ENCODE assay signal across 8 mouse cellular contexts in the genomic region with DNA sequence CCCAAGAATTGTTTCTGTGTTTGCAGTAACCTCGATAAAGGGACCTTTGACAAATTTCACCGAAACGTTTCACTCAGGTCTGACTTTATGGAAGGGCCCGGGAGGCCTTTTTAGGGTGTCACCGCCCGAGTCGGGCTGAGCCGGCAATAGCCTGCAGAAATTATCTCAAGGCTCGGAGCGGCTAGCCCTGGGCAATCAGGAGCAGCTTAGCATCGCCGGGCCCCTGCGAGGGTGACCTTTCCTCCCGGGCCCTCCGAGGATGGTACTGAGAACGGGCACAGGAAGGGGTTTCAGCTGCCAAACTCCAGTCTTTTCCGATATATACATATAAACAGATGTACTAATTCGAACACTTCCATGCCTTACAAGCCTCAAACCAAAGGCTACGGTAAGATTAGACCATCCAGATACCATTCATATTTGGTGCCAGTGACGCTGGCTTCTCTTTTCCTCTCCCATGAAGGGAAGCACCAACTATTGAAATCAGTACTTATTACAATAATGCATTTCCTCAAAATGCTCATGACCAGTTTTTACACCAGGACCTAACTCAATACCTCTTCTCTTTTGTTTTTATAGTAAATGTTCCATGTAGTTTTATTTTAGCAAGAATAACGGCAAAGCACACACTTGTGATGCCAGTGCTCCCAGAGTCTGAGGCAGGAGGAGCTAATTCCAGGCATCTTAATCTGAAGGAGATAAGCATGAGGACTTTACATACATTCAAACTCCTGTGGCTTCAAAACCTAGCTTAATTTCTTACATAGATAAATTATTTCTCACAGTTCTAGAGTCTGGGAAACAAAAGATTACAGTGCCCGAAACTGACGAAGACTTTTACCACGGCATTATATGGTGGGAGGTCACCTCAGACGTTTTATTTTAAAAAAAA. TPM values are rescaled to one million over a fixed set of nuclear protein-coding genes. Genes with fewer than 3 reads are reported as not detected.
DNase-seq lines count a peak whose midpoint lies in the region; ATAC-seq and TF ChIP-seq lines count a peak whose summit lies in the region.

No protein-coding gene starts in this region.

- peak overlapping the region; percentile 76 for H3K27ac ChIP-seq in forebrain, embryonic 13.5 days
- H3K27ac ChIP-seq in hindbrain, embryonic 12.5 days, result peak overlapping the region; percentile 87
- peak overlapping the region; percentile 92 for H3K27ac ChIP-seq in liver, embryonic 13.5 days
- H3K27ac ChIP-seq in olfactory bulb, adult 2 months (ENCODE audit: insufficient read depth, low read depth, low read length), result peak overlapping the region; percentile 79

- peak overlapping the region; percentile 72 for H3K4me2 ChIP-seq in forebrain, embryonic 13.5 days
- H3K4me2 ChIP-seq in hindbrain, embryonic 12.5 days (replicated peaks), result peak overlapping the region; percentile 72
- peak overlapping the region; percentile 80 for H3K4me2 ChIP-seq in liver, embryonic 13.5 days

- no peaks in the 10 kb centered on the region for H3K27me3 ChIP-seq in forebrain, embryonic 13.5 days
- H3K27me3 ChIP-seq in hindbrain, embryonic 12.5 days, result no peaks in the 10 kb centered on the region
- H3K27me3 ChIP-seq in liver, embryonic 13.5 days, result no peaks in the 10 kb centered on the region

- TF ChIP-seq POLR2A in olfactory bulb, adult 2 months (IDR thresholded peaks at IDR 0.05; ENCODE audit: insufficient read depth, low read depth, low read length), result no peak

- no peaks in the 10 kb centered on the region for H3K9me3 ChIP-seq in forebrain, embryonic 13.5 days (replicated peaks)
- no peaks in the 10 kb centered on the region for H3K9me3 ChIP-seq in hindbrain, embryonic 12.5 days (replicated peaks)
- H3K9me3 ChIP-seq in liver, embryonic 13.5 days (replicated peaks), result no peaks in the 10 kb centered on the region

- peaks cover 23% of the 10 kb centered on the region for H3K4me1 ChIP-seq in forebrain, embryonic 13.5 days
- peaks cover 14% of the 10 kb centered on the region for H3K4me1 ChIP-seq in hindbrain, embryonic 12.5 days
- H3K4me1 ChIP-seq in liver, embryonic 13.5 days (replicated peaks), result peaks cover 24% of the 10 kb centered on the region
- no peaks in the 10 kb centered on the region for H3K4me1 ChIP-seq in olfactory bulb, adult 2 months (ENCODE audit: control insufficient read depth, insufficient read depth, low read length)

- H3K9ac ChIP-seq in forebrain, embryonic 13.5 days, result peak overlapping the region; percentile 85
- peak overlapping the region; percentile 83 for H3K9ac ChIP-seq in hindbrain, embryonic 12.5 days
- peak overlapping the region; percentile 77 for H3K9ac ChIP-seq in liver, embryonic 13.5 days

- TF ChIP-seq CTCF in olfactory bulb, adult 2 months (IDR thresholded peaks at IDR 0.05; ENCODE audit: insufficient read depth, low read depth, low read length), result no peak

- peaks cover 12% of the 10 kb centered on the region for H3K36me3 ChIP-seq in forebrain, embryonic 13.5 days (ENCODE audit: poor library complexity, severe bottlenecking)
- H3K36me3 ChIP-seq in hindbrain, embryonic 12.5 days, result peaks cover 9% of the 10 kb centered on the region
- peaks cover 13% of the 10 kb centered on the region for H3K36me3 ChIP-seq in liver, embryonic 13.5 days

- H3K4me3 ChIP-seq in forebrain, embryonic 13.5 days, result peak overlapping the region; percentile 98
- peak overlapping the region; percentile 95 for H3K4me3 ChIP-seq in hindbrain, embryonic 12.5 days
- peak overlapping the region; percentile 98 for H3K4me3 ChIP-seq in liver, embryonic 13.5 days (replicated peaks)
- peak overlapping the region; percentile 66 for H3K4me3 ChIP-seq in olfactory bulb, adult 2 months (ENCODE audit: insufficient read depth, low read depth, low read length)

- ATAC-seq in forebrain, embryonic 13.5 days, result peak; percentile 5; the same call in 1 of the 2 replicates
- ATAC-seq in hindbrain, embryonic 12.5 days (ENCODE audit: low FRiP score), result peak; percentile 27
- ATAC-seq in liver, embryonic 13.5 days (ENCODE audit: low read depth), result peak; percentile 30

- 15% methylated on average over 25 of the region's 25 CpGs for WGBS in forebrain, embryonic 13.5 days
- WGBS in hindbrain, embryonic 12.5 days, result 17% methylated on average over 25 of the region's 25 CpGs
- 8% methylated on average over 25 of the region's 25 CpGs for WGBS in liver, embryonic 13.5 days (ENCODE audit: insufficient replicate concordance)
- 9% methylated on average over 25 of the region's 25 CpGs for WGBS in olfactory bulb, adult 2 months

- peak; percentile 36 to 53 for DNase-seq in layer of hippocampus, postnatal 25 days (ENCODE audit: extremely low spot score in 1 of 2, low spot score in 1 of 2)
- no peak for DNase-seq in layer of hippocampus, adult 11-12 months (ENCODE audit: low spot score)
- DNase-seq in brain, adult 2 months (ENCODE audit: low read depth, low spot score), result peak; percentile 17
- DNase-seq in liver, embryonic 13.5 days, result no peak
- peak; percentile 14 for DNase-seq in urinary bladder, postnatal 10 days (ENCODE audit: low spot score)

RNA-seq across cellular contexts. Expression of a gene that starts 0.9 kb away (rescaled TPM):
- 10 to 100 TPM; 66.8 to 84.0 TPM for total RNA-seq in layer of hippocampus, postnatal 25 days (2021)
- 104 and 117 TPM in 2 replicates for polyA plus RNA-seq in forebrain, embryonic 13.5 days (2015; fragmentation: Nextera tagmentation; extraction: Ambion mirVana)
- polyA plus RNA-seq in hindbrain, embryonic 12.5 days (2016; fragmentation: Nextera tagmentation; extraction: Ambion mirVana), result 167 and 174 TPM in 2 replicates
- 181 and 214 TPM in 2 replicates for polyA plus RNA-seq in liver, embryonic 13.5 days (2015; fragmentation: Nextera tagmentation; extraction: Ambion mirVana)
- not detected in 2 replicates for polyA plus RNA-seq in olfactory bulb, adult 2 months (2012; ENCODE audit: insufficient read depth, insufficient read length, low replicate concordance, missing spikeins)

RNA-seq across cellular contexts. Expression of a gene that starts 28.8 kb away (rescaled TPM):
- 100 to 1,000 TPM; 101 to 104 TPM for total RNA-seq in layer of hippocampus, postnatal 25 days (2021)
- 105 and 112 TPM in 2 replicates for polyA plus RNA-seq in forebrain, embryonic 13.5 days (2015; fragmentation: Nextera tagmentation; extraction: Ambion mirVana)
- polyA plus RNA-seq in hindbrain, embryonic 12.5 days (2016; fragmentation: Nextera tagmentation; extraction: Ambion mirVana), result 119 TPM in 2 replicates
- 32.0 and 38.2 TPM in 2 replicates for polyA plus RNA-seq in liver, embryonic 13.5 days (2015; fragmentation: Nextera tagmentation; extraction: Ambion mirVana)
- polyA plus RNA-seq in olfactory bulb, adult 2 months (2012; ENCODE audit: insufficient read depth, insufficient read length, low replicate concordance, missing spikeins), result 632 TPM in 1 of 2 replicates, not detected in the other

RNA-seq across cellular contexts. Expression of a gene that starts 41.5 kb away (rescaled TPM):
- 1 to 10 TPM; 2.1 TPM for total RNA-seq in layer of hippocampus, postnatal 25 days (2021)
- polyA plus RNA-seq in forebrain, embryonic 13.5 days (2015; fragmentation: Nextera tagmentation; extraction: Ambion mirVana), result 39.4 and 43.1 TPM in 2 replicates
- 24.7 and 33.8 TPM in 2 replicates for polyA plus RNA-seq in hindbrain, embryonic 12.5 days (2016; fragmentation: Nextera tagmentation; extraction: Ambion mirVana)
- 26.0 and 31.2 TPM in 2 replicates for polyA plus RNA-seq in liver, embryonic 13.5 days (2015; fragmentation: Nextera tagmentation; extraction: Ambion mirVana)
- not detected in 2 replicates for polyA plus RNA-seq in olfactory bulb, adult 2 months (2012; ENCODE audit: insufficient read depth, insufficient read length, low replicate concordance, missing spikeins)

RNA-seq across cellular contexts. Expression of a gene that starts 53.3 kb away (rescaled TPM):
- total RNA-seq in layer of hippocampus, postnatal 25 days (2021), result 100 to 1,000 TPM; 301 to 329 TPM
- 601 and 607 TPM in 2 replicates for polyA plus RNA-seq in forebrain, embryonic 13.5 days (2015; fragmentation: Nextera tagmentation; extraction: Ambion mirVana)
- polyA plus RNA-seq in hindbrain, embryonic 12.5 days (2016; fragmentation: Nextera tagmentation; extraction: Ambion mirVana), result 386 and 387 TPM in 2 replicates
- 0.80 and 1.1 TPM in 2 replicates for polyA plus RNA-seq in liver, embryonic 13.5 days (2015; fragmentation: Nextera tagmentation; extraction: Ambion mirVana)
- polyA plus RNA-seq in olfactory bulb, adult 2 months (2012; ENCODE audit: insufficient read depth, insufficient read length, low replicate concordance, missing spikeins), result not detected in 2 replicates

Comparison
In these comparisons a context has a peak if more than half of its experiments do, and no peak if none do; other contexts are left out.
1. DNase-seq: peak in layer of hippocampus, postnatal 25 days (2 of 2), brain, adult 2 months (single experiment) and urinary bladder, postnatal 10 days (single experiment); none in layer of hippocampus, adult 11-12 months (single experiment) and liver, embryonic 13.5 days (single experiment).
2. RNA of a gene that starts 41.5 kb away (polyA plus RNA-seq): 39.4 to 43.1 TPM in forebrain, embryonic 13.5 days, 24.7 to 33.8 TPM in hindbrain, embryonic 12.5 days and 26.0 to 31.2 TPM in liver, embryonic 13.5 days; not detected in olfactory bulb, adult 2 months; every median in the first group is over 10 times any median in the second.
3. Peak in every context shown above with its lines, with median percentiles within 50 percentile points of each other: ATAC-seq, H3K27ac ChIP-seq, H3K4me2 ChIP-seq, H3K4me3 ChIP-seq and H3K9ac ChIP-seq.